Mouse (Mus musculus): Measurements from ENCODE around the gene Trappc12. TPM values are rescaled to one million over a fixed set of nuclear protein-coding genes. Genes with fewer than 3 reads are reported as not detected.

Trappc12 gene
- total RNA-seq, 1 experiment: 18.9 TPM

DNA sequence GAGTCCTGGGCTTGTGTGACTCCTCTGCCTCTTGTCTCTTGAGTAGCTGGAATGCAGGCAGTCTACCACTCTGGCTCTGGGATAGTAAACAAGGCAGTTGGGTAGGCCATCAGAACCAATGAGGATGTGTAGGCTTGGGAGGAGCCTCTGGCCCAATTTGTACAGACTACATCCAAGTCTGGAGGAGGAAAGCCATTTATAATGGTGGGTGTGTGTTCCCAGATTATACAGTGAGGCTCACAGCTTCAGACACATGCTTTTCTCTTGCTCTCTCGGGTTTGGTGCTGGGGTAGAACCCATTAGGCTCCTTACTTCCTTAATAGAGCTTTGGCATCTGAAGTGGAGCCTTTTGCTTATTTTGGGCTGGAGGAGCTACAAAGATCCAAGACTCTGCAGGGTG lies 65.6 kb downstream of the Trappc12 start:
- in situ Hi-C loops (cut with MboI; ENCODE audit: low sequenced_read_pairs in 2 of 2, unreplicated experiment in 2 of 2): no loop called here
- no peak overlapping the region for H3K4me3 ChIP-seq (ENCODE audit: insufficient read depth in 1 of 2, low read depth in 1 of 2, low read length in 2 of 2, poor library complexity in 1 of 2, severe bottlenecking in 1 of 2)
- TF ChIP-seq ZNF384 (IDR thresholded peaks at IDR 0.05; ENCODE audit: low read depth, low read length) (no peak), CHD2 (IDR thresholded peaks at IDR 0.05; ENCODE audit: low read depth, low read length) (no peak)

DNA sequence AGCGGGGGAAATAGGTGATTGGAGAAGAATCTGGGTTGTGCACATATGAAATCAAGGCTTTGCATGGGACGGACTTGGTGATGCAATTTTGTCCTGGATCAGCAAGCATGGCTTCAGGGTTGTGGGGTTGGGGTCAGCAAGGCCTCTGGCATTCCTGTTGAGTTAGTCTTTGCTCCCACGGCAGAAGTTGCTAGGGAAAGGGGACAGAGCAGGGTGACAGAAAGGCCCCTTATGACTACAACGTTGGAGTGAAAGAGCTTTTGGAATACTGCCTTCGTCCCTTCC lies 74.4 kb downstream of the Trappc12 start:
- Histone ChIP-seq H3K4me1 (ENCODE audit: control insufficient read depth in 2 of 2, insufficient read depth in 2 of 2, low read length in 2 of 2, poor library complexity in 1 of 2) (peaks cover 3 to 9% of the 10 kb centered on the region in 2 experiments; a peak in 1 of 4 replicates), H3K27ac (ENCODE audit: insufficient read depth, low read depth, low read length, poor library complexity, severe bottlenecking) (peak overlapping the region; percentile 79), H3K9ac (ENCODE audit: insufficient read depth, low read depth, low read length, poor library complexity, severe bottlenecking) (peak overlapping the region; percentile 77), H3K9me3 (ENCODE audit: control insufficient read depth, insufficient read depth, low read depth, low read length) (no peaks in the 10 kb centered on the region), H3K4me3 (ENCODE audit: insufficient read depth in 1 of 2, low read depth in 1 of 2, low read length in 2 of 2, poor library complexity in 1 of 2, severe bottlenecking in 1 of 2) (peak overlapping the region; percentile 80 to 84), H3K36me3 (ENCODE audit: control insufficient read depth, insufficient read depth, low read length, poor library complexity, severe bottlenecking) (peaks cover 18% of the 10 kb centered on the region)
- in situ Hi-C loops (cut with MboI; ENCODE audit: low sequenced_read_pairs in 2 of 2, unreplicated experiment in 2 of 2): no loop called here
- DNase-seq (ENCODE audit: low read depth, low spot score): no peak
- TF ChIP-seq ZC3H11A (IDR thresholded peaks at IDR 0.05; ENCODE audit: borderline replicate concordance, low read depth, low read length): no peak
- TF ChIP-seq HCFC1 (IDR thresholded peaks at IDR 0.05; ENCODE audit: borderline replicate concordance, insufficient read depth, low read length): no peak
- TF ChIP-seq ZNF384 (IDR thresholded peaks at IDR 0.05; ENCODE audit: low read depth, low read length): no peak
- TF ChIP-seq CHD2 (IDR thresholded peaks at IDR 0.05; ENCODE audit: low read depth, low read length): no peak
- no peak for TF ChIP-seq MAFK (IDR thresholded peaks at IDR 0.05; ENCODE audit: insufficient read depth, low read depth, low read length)

More for the DNA sequence above, 65.6 kb downstream of the Trappc12 start:
- no peak for DNase-seq (ENCODE audit: low read depth, low spot score)
- Histone ChIP-seq H3K4me1 (ENCODE audit: control insufficient read depth in 2 of 2, insufficient read depth in 2 of 2, low read length in 2 of 2, poor library complexity in 1 of 2) (no peaks in the 10 kb centered on the region), H3K27ac (ENCODE audit: insufficient read depth, low read depth, low read length, poor library complexity, severe bottlenecking) (no peak overlapping the region), H3K9ac (ENCODE audit: insufficient read depth, low read depth, low read length, poor library complexity, severe bottlenecking) (no peak overlapping the region), H3K36me3 (ENCODE audit: control insufficient read depth, insufficient read depth, low read length, poor library complexity, severe bottlenecking) (peaks cover 18% of the 10 kb centered on the region), H3K9me3 (ENCODE audit: control insufficient read depth, insufficient read depth, low read depth, low read length) (0 out of 2 replicates have a peak, but pooled peaks cover 1% of the 10 kb centered on the region)

DNA sequence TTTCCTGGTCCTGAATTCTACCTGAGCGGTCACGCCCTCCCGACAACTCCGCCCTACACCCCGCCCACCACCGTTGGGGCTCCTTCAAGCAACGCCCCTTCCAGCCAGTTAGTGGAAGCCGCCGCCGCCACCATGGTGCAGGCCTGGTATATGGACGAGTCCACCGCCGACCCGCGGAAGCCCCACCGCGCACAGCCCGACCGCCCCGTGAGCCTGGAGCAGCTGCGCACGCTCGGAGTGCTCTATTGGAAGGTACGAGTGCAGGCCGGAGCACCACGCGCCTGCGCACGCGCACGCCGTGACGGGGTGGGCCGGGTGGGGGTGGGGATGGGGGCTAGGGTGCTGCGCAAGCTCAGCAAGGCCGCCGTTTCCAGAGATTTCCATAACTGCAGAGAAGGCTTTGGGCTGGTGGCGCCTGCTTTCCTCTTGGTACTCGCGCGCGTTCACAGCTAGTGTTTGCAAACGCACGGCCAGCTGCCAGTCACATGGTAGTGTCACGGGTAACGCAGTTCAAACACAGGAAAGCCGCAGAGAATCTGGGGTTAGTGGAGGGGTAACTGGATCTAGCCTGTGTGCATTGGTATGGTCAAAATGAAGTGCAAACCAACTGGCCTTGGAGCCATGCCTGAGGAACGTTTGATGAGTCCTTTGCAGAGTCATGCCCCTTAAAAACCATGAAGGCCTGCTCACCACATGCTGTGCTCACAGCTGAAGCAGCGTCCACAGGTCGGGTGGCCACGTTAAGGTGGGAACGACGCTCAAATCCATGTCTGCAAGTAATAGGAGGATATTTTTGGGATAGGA lies 74.9 kb downstream of the Trappc12 start, which contains the start of gene Adi1:
TSS of gene Adi1 (plus strand) at position 111 of the 804 bp plus-strand sequence.
- TF ChIP-seq HCFC1 (IDR thresholded peaks at IDR 0.05; ENCODE audit: borderline replicate concordance, insufficient read depth, low read length): no peak
- no peak for TF ChIP-seq ZC3H11A (IDR thresholded peaks at IDR 0.05; ENCODE audit: borderline replicate concordance, low read depth, low read length)
- TF ChIP-seq ZNF384 (IDR thresholded peaks at IDR 0.05; ENCODE audit: low read depth, low read length): no peak
- TF ChIP-seq CHD2 (IDR thresholded peaks at IDR 0.05; ENCODE audit: low read depth, low read length): no peak
- TF ChIP-seq MAFK (IDR thresholded peaks at IDR 0.05; ENCODE audit: insufficient read depth, low read depth, low read length): no peak
- Histone ChIP-seq H3K36me3 (ENCODE audit: control insufficient read depth, insufficient read depth, low read length, poor library complexity, severe bottlenecking) (peaks cover 14% of the 10 kb centered on the region), H3K9me3 (ENCODE audit: control insufficient read depth, insufficient read depth, low read depth, low read length) (no peaks in the 10 kb centered on the region), H3K4me3 (ENCODE audit: insufficient read depth in 1 of 2, low read depth in 1 of 2, low read length in 2 of 2, poor library complexity in 1 of 2, severe bottlenecking in 1 of 2) (peak within 1 kb of the TSS; percentile 80 to 84), H3K4me1 (ENCODE audit: control insufficient read depth in 2 of 2, insufficient read depth in 2 of 2, low read length in 2 of 2, poor library complexity in 1 of 2) (peaks cover 3 to 9% of the 10 kb centered on the region in 2 experiments; a peak in 1 of 4 replicates), H3K9ac (ENCODE audit: insufficient read depth, low read depth, low read length, poor library complexity, severe bottlenecking) (peak within 1 kb of the TSS; percentile 83), H3K27ac (ENCODE audit: insufficient read depth, low read depth, low read length, poor library complexity, severe bottlenecking) (peak within 1 kb of the TSS; percentile 79)
- in situ Hi-C loops (cut with MboI; ENCODE audit: low sequenced_read_pairs in 2 of 2, unreplicated experiment in 2 of 2): no loop called here
- DNase-seq (ENCODE audit: low read depth, low spot score): peak; percentile 87

DNA sequence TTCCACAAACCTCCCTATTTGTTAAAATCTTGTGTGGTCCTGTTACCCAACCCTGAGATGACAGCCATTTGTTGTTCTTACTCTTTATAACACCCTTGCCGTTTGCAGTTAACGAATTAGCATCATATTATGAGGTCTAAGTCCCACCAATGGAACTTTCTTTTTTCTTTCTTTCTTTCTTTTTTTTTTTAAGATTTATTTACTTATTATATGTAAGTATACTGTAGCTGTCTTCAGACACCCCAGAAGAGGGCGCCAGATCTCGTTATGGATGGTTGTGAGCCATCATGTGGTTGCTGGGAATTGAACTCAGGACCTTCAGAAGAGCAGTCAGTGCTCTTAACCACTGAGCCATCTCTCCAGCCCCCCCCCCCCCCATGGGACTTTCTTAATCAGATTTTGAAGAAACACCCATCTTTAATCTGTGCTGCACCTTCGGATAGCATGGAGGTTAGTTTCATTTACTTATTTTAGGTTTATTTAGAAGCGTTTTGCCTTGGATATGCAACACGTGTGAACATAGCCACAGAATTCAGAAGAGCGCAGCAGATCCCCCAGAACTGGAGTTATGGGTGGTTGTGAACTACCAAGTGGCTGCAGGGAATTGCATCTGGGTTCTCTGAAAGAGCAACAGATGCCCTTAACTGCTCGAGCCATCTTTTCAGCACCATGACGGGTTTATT lies 76.1 kb downstream of the Trappc12 start:
- in situ Hi-C loops (cut with MboI; ENCODE audit: low sequenced_read_pairs in 2 of 2, unreplicated experiment in 2 of 2): no loop called here
- Histone ChIP-seq H3K9me3 (ENCODE audit: control insufficient read depth, insufficient read depth, low read depth, low read length) (no peaks in the 10 kb centered on the region), H3K4me1 (ENCODE audit: control insufficient read depth in 2 of 2, insufficient read depth in 2 of 2, low read length in 2 of 2, poor library complexity in 1 of 2) (peaks cover 3 to 9% of the 10 kb centered on the region in 2 experiments; a peak in 1 of 4 replicates), H3K9ac (ENCODE audit: insufficient read depth, low read depth, low read length, poor library complexity, severe bottlenecking) (no peak overlapping the region), H3K36me3 (ENCODE audit: control insufficient read depth, insufficient read depth, low read length, poor library complexity, severe bottlenecking) (peaks cover 9% of the 10 kb centered on the region), H3K27ac (ENCODE audit: insufficient read depth, low read depth, low read length, poor library complexity, severe bottlenecking) (no peak overlapping the region), H3K4me3 (ENCODE audit: insufficient read depth in 1 of 2, low read depth in 1 of 2, low read length in 2 of 2, poor library complexity in 1 of 2, severe bottlenecking in 1 of 2) (peak overlapping the region in 1 of 2 experiments; percentile 80; a peak in 1 of 4 replicates)
- DNase-seq (ENCODE audit: low read depth, low spot score): no peak
- TF ChIP-seq MAFK (IDR thresholded peaks at IDR 0.05; ENCODE audit: insufficient read depth, low read depth, low read length) (no peak), ZC3H11A (IDR thresholded peaks at IDR 0.05; ENCODE audit: borderline replicate concordance, low read depth, low read length) (no peak), HCFC1 (IDR thresholded peaks at IDR 0.05; ENCODE audit: borderline replicate concordance, insufficient read depth, low read length) (no peak), ZNF384 (IDR thresholded peaks at IDR 0.05; ENCODE audit: low read depth, low read length) (no peak), CHD2 (IDR thresholded peaks at IDR 0.05; ENCODE audit: low read depth, low read length) (no peak)

All from ES-E14 (cell line).